8 mouse cellular contexts compared by ENCODE assay signal in genomic region chr10:93812774-93813415, GRCm38 (mm10). TPM values are rescaled to one million over a fixed set of nuclear protein-coding genes. Genes with fewer than 3 reads are reported as not detected.
DNase-seq lines count a peak whose midpoint lies in the region; ATAC-seq lines count a peak whose summit lies in the region.

No protein-coding gene starts in this region.

- no peaks in the 10 kb centered on the region for H3K36me3 ChIP-seq in limb, embryonic 10.5 days
- no peaks in the 10 kb centered on the region for H3K36me3 ChIP-seq in midbrain, embryonic 13.5 days

- H3K4me1 ChIP-seq in limb, embryonic 10.5 days = no peaks in the 10 kb centered on the region
- 0 out of 2 replicates have a peak, but pooled peaks cover 3% of the 10 kb centered on the region for H3K4me1 ChIP-seq in midbrain, embryonic 13.5 days (replicated peaks)

- H3K4me2 ChIP-seq in midbrain, embryonic 13.5 days (replicated peaks) = no peak overlapping the region

- H3K9ac ChIP-seq in midbrain, embryonic 13.5 days (replicated peaks) = no peak overlapping the region

- 28% methylated on average over 10 of the region's 10 CpGs for WGBS in limb, embryonic 10.5 days
- WGBS in midbrain, embryonic 13.5 days = 15% methylated on average over 10 of the region's 10 CpGs

- 0 out of 2 replicates have a peak, but pooled peaks have one; percentile 60 for ATAC-seq in common myeloid progenitor, adult 5-6 weeks (replicated peaks; ENCODE audit: low read depth, poor library complexity, severe bottlenecking)
- ATAC-seq in midbrain, embryonic 13.5 days = 0 out of 2 replicates have a peak, but pooled peaks have one; percentile 30

- H3K4me3 ChIP-seq in limb, embryonic 10.5 days = no peak overlapping the region
- H3K4me3 ChIP-seq in midbrain, embryonic 13.5 days (replicated peaks) = no peak overlapping the region

- H3K9me3 ChIP-seq in limb, embryonic 10.5 days (replicated peaks) = no peaks in the 10 kb centered on the region
- no peaks in the 10 kb centered on the region; the same call in 1 of the 2 replicates for H3K9me3 ChIP-seq in midbrain, embryonic 13.5 days

- H3K27ac ChIP-seq in limb, embryonic 10.5 days = no peak overlapping the region
- H3K27ac ChIP-seq in midbrain, embryonic 13.5 days = no peak overlapping the region

- H3K27me3 ChIP-seq in limb, embryonic 10.5 days (ENCODE audit: low read depth, poor library complexity, severe bottlenecking) = no peaks in the 10 kb centered on the region
- 0 out of 2 replicates have a peak, but pooled peaks cover 7% of the 10 kb centered on the region for H3K27me3 ChIP-seq in midbrain, embryonic 13.5 days

- DNase-seq in heart, adult 11 months = peak; percentile 86
- no peak for DNase-seq in heart, postnatal 25 days (ENCODE audit: low spot score)
- DNase-seq in gastrocnemius, adult 8-10 months (ENCODE audit: low spot score in 2 of 2) = peak; percentile 30 to 41
- DNase-seq in kidney, adult 18-20 months = peak; percentile 78
- DNase-seq in limb, embryonic 10.5 days (ENCODE audit: low spot score) = peak; percentile 89
- peak; percentile 41 to 81 for DNase-seq in spleen, postnatal 4 days (ENCODE audit: low spot score in 2 of 2)

- intact Hi-C loops in heart, postnatal 25 days (cut with DNase I) = loop anchor here (1.0 to 10.0 kb wide), 3 partner anchors 162 to 219 kb away; no protein-coding TSS in a partner anchor

RNA-seq across cellular contexts. Expression of gene Usp44, which starts 18.5 kb away (rescaled TPM):
- total RNA-seq in heart, postnatal 25 days (2021) = not detected
- 0.87 and 1.3 TPM in 2 replicates for total RNA-seq in common myeloid progenitor, adult 5-6 weeks (2017)
- total RNA-seq in gastrocnemius, adult 8-10 months (2022) = under 1 TPM in 3 of 4 experiments, not detected in 1; 0.34 to 0.67 (median 0.48) TPM
- polyA plus RNA-seq in limb, embryonic 10.5 days (2016; fragmentation: Nextera tagmentation; extraction: Ambion mirVana) = 1.0 and 1.1 TPM in 2 replicates
- 1.9 and 2.1 TPM in 2 replicates for polyA plus RNA-seq in midbrain, embryonic 13.5 days (2015; fragmentation: Nextera tagmentation; extraction: Ambion mirVana)
